Mouse (Mus musculus): ENCODE measurements around the gene Zfp526.

- no peak for TF ChIP-seq CTCF (IDR thresholded peaks at IDR 0.05; ENCODE audit: extremely low read depth, insufficient read depth, insufficient read length, insufficient replicate concordance)
- TF ChIP-seq POLR2A (IDR thresholded peaks at IDR 0.05; ENCODE audit: low read depth, low read length), result no peak
Measured at GRCm38 (mm10) chr7:25192110-25192509, 29.1 kb upstream of the Zfp526 start.

Data from spleen, adult 2 months (tissue).